Mouse (Mus musculus): ENCODE results near the gene Wdtc1. TPM values are rescaled to one million over a fixed set of nuclear protein-coding genes. Genes with fewer than 3 reads are reported as not detected.
A peak's percentile ranks its signal among the peaks of the same experiment; 100 is the strongest.

Gene Wdtc1
- total RNA-seq (2012; rRNA removed): 65.6 and 91.8 TPM in 2 replicates

DNA sequence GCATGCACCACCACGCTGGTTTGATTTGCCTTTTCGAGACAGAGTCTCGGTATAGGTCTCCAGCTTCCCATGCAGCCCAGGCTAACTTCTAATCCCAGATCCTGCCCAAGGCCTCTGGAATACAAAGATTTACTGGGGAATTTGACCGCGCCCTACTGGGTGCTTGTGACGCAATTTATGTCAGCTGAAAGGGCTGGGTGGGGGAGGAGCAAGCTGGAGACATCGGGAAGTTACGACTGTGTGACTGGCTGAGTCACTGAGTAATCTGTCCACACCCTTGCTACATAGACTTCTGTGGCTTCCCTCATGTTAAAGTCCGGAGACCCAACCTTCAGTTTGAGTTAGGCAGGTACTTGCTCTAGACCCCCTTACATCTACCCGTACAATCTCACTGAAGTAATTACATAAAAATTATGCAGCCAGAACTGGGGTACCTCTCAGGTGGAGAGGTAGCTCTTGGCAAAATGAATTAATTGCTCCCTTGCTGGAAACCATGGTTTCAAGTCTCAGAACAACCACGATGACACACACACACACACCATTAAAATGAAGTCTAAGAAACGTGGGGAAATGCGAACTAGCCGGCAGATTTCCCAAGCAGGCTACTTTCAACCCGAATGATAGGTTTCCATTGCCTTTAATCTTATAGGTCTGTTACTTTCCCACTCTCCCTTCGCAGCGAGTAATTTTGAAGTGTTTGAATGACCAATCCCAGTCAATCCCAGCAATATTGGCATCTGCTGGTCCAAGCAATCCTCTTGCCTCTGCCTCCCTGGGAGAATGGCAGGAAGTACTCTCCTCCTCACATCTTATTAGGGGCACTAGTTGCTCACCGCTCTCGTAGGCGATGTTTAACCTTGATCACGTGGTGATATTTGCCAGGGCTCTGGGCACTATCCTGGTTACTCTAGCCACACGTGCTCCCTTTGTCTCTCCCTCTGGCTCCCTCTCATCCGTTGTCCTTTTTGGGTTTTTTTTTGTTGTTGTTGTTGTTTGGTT, at the start of gene Wdtc1:
Gene Wdtc1 (minus strand): TSS at position 115 of the 999 bp plus-strand sequence.
- Histone ChIP-seq H3K36me3 (ENCODE audit: control insufficient read depth, insufficient read depth, low read length, poor library complexity, severe bottlenecking) (no peaks in the 10 kb centered on the region), H3K9ac (ENCODE audit: insufficient read depth, low read depth, low read length, poor library complexity, severe bottlenecking) (peak within 1 kb of the TSS; percentile 90), H3K27ac (ENCODE audit: insufficient read depth, low read depth, low read length, poor library complexity, severe bottlenecking) (peak within 1 kb of the TSS; percentile 100), H3K9me3 (ENCODE audit: control insufficient read depth, insufficient read depth, low read depth, low read length) (no peaks in the 10 kb centered on the region), H3K4me1 (ENCODE audit: control insufficient read depth in 2 of 2, insufficient read depth in 2 of 2, low read length in 2 of 2, poor library complexity in 1 of 2) (peaks cover 2 to 4% of the 10 kb centered on the region in 2 experiments; a peak in 3 of 4 replicates), H3K4me3 (ENCODE audit: insufficient read depth in 1 of 2, low read depth in 1 of 2, low read length in 2 of 2, poor library complexity in 1 of 2, severe bottlenecking in 1 of 2) (peak within 1 kb of the TSS; percentile 87 to 94)
- DNase-seq (ENCODE audit: low read depth, low spot score): peak; percentile 98
- in situ Hi-C loops (cut with MboI; ENCODE audit: low sequenced_read_pairs in 2 of 2, unreplicated experiment in 2 of 2): no loop called here
- TF ChIP-seq ZNF384 (IDR thresholded peaks at IDR 0.05; ENCODE audit: low read depth, low read length): no peak
- peak; percentile 76; the same call in 1 of the 2 replicates for TF ChIP-seq CHD2 (IDR thresholded peaks at IDR 0.05; ENCODE audit: low read depth, low read length)
- peak; percentile 48; the same call in 1 of the 2 replicates for TF ChIP-seq HCFC1 (IDR thresholded peaks at IDR 0.05; ENCODE audit: borderline replicate concordance, insufficient read depth, low read length)
- peak; percentile 81 for TF ChIP-seq MAFK (IDR thresholded peaks at IDR 0.05; ENCODE audit: insufficient read depth, low read depth, low read length)
- no peak for TF ChIP-seq ZC3H11A (IDR thresholded peaks at IDR 0.05; ENCODE audit: borderline replicate concordance, low read depth, low read length)

DNA sequence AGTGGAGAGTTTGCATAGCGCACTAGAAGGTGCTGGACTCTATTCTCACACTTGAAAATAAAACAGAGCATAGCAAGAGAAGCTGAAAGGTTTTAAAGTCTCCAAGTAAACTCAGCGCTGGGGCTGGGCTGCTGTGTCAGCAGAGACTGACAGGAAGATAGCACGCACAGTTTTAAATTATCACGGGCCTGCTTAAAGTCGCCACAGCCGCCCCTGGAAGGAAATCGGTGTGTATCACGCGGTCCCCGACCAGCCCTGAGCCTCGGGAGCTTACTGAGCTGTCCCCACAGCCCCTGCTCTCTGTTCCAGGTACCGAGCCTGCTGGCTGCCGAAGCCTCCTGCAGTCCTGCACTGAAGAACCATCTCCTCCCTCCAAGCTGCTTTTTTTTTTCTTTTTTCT, 48.7 kb upstream of the Wdtc1 start:
- Histone ChIP-seq H3K27ac (ENCODE audit: insufficient read depth, low read depth, low read length, poor library complexity, severe bottlenecking) (no peak overlapping the region), H3K9ac (ENCODE audit: insufficient read depth, low read depth, low read length, poor library complexity, severe bottlenecking) (no peak overlapping the region), H3K36me3 (ENCODE audit: control insufficient read depth, insufficient read depth, low read length, poor library complexity, severe bottlenecking) (no peaks in the 10 kb centered on the region; the same call in 1 of the 2 replicates), H3K9me3 (ENCODE audit: control insufficient read depth, insufficient read depth, low read depth, low read length) (no peaks in the 10 kb centered on the region), H3K4me1 (ENCODE audit: control insufficient read depth in 2 of 2, insufficient read depth in 2 of 2, low read length in 2 of 2, poor library complexity in 1 of 2) (peaks cover 0 to 7% of the 10 kb centered on the region in 2 experiments; a peak in 2 of 4 replicates), H3K4me3 (ENCODE audit: insufficient read depth in 1 of 2, low read depth in 1 of 2, low read length in 2 of 2, poor library complexity in 1 of 2, severe bottlenecking in 1 of 2) (no peak overlapping the region)
- in situ Hi-C loops (cut with MboI; ENCODE audit: low sequenced_read_pairs in 2 of 2, unreplicated experiment in 2 of 2): no loop called here
- TF ChIP-seq CHD2 (IDR thresholded peaks at IDR 0.05; ENCODE audit: low read depth, low read length) (no peak), HCFC1 (IDR thresholded peaks at IDR 0.05; ENCODE audit: borderline replicate concordance, insufficient read depth, low read length) (no peak), MAFK (IDR thresholded peaks at IDR 0.05; ENCODE audit: insufficient read depth, low read depth, low read length) (no peak), ZNF384 (IDR thresholded peaks at IDR 0.05; ENCODE audit: low read depth, low read length) (no peak), ZC3H11A (IDR thresholded peaks at IDR 0.05; ENCODE audit: borderline replicate concordance, low read depth, low read length) (no peak)
- no peak for DNase-seq (ENCODE audit: low read depth, low spot score)

DNA sequence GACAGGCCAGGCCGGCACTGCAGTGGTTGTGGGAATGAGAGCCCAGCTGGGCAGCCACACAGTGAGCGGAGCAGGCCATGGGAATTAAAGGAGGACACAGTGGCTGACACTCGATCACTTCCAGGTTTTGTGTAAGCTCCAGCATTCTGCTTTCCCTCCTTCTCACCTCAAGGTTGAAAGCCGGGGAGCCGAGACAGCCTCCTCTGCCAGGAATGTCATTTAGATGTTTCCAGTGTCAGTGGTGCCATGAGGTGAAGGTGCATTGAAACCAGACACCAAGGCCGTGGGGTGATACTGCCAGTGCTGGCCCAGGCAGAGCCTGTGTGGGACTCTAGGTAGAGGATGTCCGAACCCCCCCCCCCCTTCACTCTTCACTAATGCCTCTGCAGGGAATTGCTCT, 46.8 kb upstream of the Wdtc1 start:
- in situ Hi-C loops (cut with MboI; ENCODE audit: low sequenced_read_pairs in 2 of 2, unreplicated experiment in 2 of 2): no loop called here
- H3K27ac ChIP-seq (ENCODE audit: insufficient read depth, low read depth, low read length, poor library complexity, severe bottlenecking): no peak overlapping the region
- H3K4me3 ChIP-seq (ENCODE audit: insufficient read depth in 1 of 2, low read depth in 1 of 2, low read length in 2 of 2, poor library complexity in 1 of 2, severe bottlenecking in 1 of 2): no peak overlapping the region
- H3K4me1 ChIP-seq (ENCODE audit: control insufficient read depth in 2 of 2, insufficient read depth in 2 of 2, low read length in 2 of 2, poor library complexity in 1 of 2): peaks cover 3 to 14% of the 10 kb centered on the region in 2 experiments; a peak in 3 of 4 replicates
- no peaks in the 10 kb centered on the region for H3K9me3 ChIP-seq (ENCODE audit: control insufficient read depth, insufficient read depth, low read depth, low read length)
- no peak for TF ChIP-seq ZNF384 (IDR thresholded peaks at IDR 0.05; ENCODE audit: low read depth, low read length)
- TF ChIP-seq HCFC1 (IDR thresholded peaks at IDR 0.05; ENCODE audit: borderline replicate concordance, insufficient read depth, low read length): no peak
- TF ChIP-seq CHD2 (IDR thresholded peaks at IDR 0.05; ENCODE audit: low read depth, low read length): no peak
- no peak for TF ChIP-seq MAFK (IDR thresholded peaks at IDR 0.05; ENCODE audit: insufficient read depth, low read depth, low read length)
- no peak for TF ChIP-seq ZC3H11A (IDR thresholded peaks at IDR 0.05; ENCODE audit: borderline replicate concordance, low read depth, low read length)
- no peaks in the 10 kb centered on the region; the same call in 1 of the 2 replicates for H3K36me3 ChIP-seq (ENCODE audit: control insufficient read depth, insufficient read depth, low read length, poor library complexity, severe bottlenecking)
- DNase-seq (ENCODE audit: low read depth, low spot score): no peak
- no peak overlapping the region for H3K9ac ChIP-seq (ENCODE audit: insufficient read depth, low read depth, low read length, poor library complexity, severe bottlenecking)

DNA sequence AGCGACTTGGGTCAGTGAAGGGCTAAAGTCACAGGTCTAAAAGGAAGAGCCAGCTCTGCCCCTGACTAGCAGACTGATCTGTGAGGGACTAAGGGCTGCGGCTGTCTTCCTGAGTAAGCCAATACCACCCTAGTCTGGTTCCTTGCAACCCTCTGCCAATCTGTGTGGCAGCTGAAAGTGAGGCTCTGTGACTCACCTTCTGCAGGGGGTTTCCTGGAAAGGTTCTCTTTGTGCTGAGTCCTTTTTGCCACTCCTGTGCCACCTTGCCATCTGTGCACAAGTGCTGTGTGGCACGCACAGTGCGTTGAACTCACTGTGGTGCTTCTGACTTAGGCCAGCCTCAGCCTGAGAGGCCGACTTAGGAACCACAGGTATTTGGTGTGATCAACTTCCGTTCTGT, 46.2 kb upstream of the Wdtc1 start:
- H3K27ac ChIP-seq (ENCODE audit: insufficient read depth, low read depth, low read length, poor library complexity, severe bottlenecking): no peak overlapping the region
- peaks cover 3 to 16% of the 10 kb centered on the region in 2 experiments; a peak in 3 of 4 replicates for H3K4me1 ChIP-seq (ENCODE audit: control insufficient read depth in 2 of 2, insufficient read depth in 2 of 2, low read length in 2 of 2, poor library complexity in 1 of 2)
- no peak overlapping the region for H3K4me3 ChIP-seq (ENCODE audit: insufficient read depth in 1 of 2, low read depth in 1 of 2, low read length in 2 of 2, poor library complexity in 1 of 2, severe bottlenecking in 1 of 2)
- H3K36me3 ChIP-seq (ENCODE audit: control insufficient read depth, insufficient read depth, low read length, poor library complexity, severe bottlenecking): no peaks in the 10 kb centered on the region; the same call in 1 of the 2 replicates
- no peak for TF ChIP-seq MAFK (IDR thresholded peaks at IDR 0.05; ENCODE audit: insufficient read depth, low read depth, low read length)
- TF ChIP-seq ZNF384 (IDR thresholded peaks at IDR 0.05; ENCODE audit: low read depth, low read length): no peak
- TF ChIP-seq CHD2 (IDR thresholded peaks at IDR 0.05; ENCODE audit: low read depth, low read length): no peak
- no peak for TF ChIP-seq ZC3H11A (IDR thresholded peaks at IDR 0.05; ENCODE audit: borderline replicate concordance, low read depth, low read length)
- no peak for TF ChIP-seq HCFC1 (IDR thresholded peaks at IDR 0.05; ENCODE audit: borderline replicate concordance, insufficient read depth, low read length)
- in situ Hi-C loops (cut with MboI; ENCODE audit: low sequenced_read_pairs in 2 of 2, unreplicated experiment in 2 of 2): no loop called here
- no peaks in the 10 kb centered on the region for H3K9me3 ChIP-seq (ENCODE audit: control insufficient read depth, insufficient read depth, low read depth, low read length)
- no peak for DNase-seq (ENCODE audit: low read depth, low spot score)
- no peak overlapping the region for H3K9ac ChIP-seq (ENCODE audit: insufficient read depth, low read depth, low read length, poor library complexity, severe bottlenecking)
